Mouse (Mus musculus): ENCODE results near the gene Lrrc8b.
A peak's percentile ranks its signal among the peaks of the same experiment; 100 is the strongest.

Lrrc8b gene

DNA sequence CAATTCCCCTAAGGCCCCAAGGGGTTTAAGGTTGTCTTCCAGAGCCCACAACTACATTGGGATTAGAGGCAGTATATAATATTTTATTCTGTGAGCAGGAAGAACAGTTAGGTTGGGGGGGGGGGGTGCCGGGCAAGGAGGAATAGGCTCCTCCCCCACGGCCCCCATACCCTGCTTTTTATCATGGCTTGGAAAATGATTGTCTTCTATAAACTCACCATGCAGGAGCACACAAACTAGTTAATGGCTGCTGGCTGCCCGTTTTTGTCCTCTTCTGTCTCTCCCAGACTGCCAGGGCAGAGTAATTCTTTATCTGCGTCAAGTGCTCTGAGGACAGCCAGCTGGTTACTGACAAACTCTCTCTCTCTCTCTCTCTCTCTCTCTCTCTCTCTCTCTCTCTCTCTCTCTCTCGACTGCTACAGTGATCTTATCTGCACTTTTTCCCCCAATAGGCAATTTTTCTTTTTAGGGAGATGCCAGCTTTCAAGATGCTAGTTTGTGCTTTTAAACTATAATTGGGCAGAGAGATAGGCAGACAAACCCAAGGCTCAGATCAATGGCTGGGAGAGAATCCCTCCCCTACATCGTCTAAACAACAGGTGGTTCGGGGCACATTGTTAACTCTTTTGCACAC, 102.5 kb downstream of the Lrrc8b start:
- DNase-seq (ENCODE audit: extremely low spot score, low spot score), result no peak

DNA sequence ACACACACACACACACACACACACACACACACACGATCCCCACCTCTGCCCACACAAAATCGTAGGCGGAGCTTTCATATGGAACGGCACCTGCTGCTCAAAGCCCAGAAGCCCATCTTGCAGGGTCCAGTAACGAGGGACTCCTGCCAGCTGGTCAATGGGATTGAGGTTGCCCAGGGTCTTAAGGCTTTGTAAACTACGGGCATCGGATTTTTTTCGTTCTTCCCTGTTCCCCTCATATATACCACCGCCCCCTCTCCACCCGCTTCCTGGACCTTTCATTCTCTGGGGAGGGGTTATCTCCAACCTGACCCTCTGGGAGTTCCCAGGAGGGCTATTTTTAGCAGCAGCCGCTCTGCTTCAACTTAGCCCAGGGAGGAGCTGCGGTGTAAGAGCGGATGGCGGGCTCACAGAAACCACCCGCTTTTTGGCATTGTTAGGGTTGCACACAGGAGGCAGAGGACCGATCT, 103.1 kb downstream of the Lrrc8b start:
- DNase-seq (ENCODE audit: extremely low spot score, low spot score), result no peak

DNA sequence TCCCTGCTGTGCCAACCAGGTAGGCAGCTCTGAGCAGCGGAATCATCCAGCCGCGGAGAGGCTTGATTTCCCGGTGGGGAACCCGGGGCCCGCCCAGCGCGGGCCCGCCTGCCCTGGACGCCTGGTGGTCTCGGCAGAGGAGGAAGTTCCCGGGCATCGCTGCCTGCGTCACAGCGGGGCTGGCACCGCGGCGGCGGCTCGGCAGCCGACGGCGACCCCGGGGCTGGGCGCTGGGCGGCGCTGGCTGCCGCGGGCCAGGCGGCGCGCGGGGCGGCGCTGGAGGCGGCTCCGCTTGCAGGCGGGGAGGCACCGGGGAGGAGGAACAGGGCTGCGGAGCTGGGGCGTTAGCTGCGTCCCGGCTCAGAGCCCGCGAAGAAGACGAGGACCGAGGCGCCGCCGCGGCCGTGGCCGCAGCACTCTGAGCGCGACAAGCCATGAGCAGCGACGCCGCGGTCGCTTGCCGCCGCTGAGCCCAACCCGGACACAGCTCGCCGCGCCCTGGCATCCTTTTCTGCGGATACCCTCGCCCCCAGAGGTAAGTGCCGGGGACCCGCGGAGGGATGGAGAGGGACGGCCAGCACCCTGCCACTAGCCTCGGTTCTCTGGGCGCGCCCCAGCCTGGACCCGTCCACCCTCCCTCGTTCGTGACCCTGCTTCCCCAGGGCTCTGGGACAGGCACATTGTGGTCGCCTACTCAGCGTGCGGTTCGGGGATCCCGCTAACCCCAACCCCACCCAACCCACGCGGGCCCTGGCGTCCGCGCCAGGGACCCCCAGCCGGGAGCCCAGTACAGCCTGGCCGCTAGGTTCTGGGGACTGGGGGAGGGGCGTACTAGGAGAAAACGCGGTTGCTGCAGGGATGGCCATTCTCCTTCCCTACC, 103.8 kb downstream of the Lrrc8b start, which contains the start of gene Lrrc8c:
Gene Lrrc8c (plus strand): TSS at position 293 of the 880 bp plus-strand sequence.
- peak; percentile 84 for DNase-seq (ENCODE audit: extremely low spot score, low spot score)

DNA sequence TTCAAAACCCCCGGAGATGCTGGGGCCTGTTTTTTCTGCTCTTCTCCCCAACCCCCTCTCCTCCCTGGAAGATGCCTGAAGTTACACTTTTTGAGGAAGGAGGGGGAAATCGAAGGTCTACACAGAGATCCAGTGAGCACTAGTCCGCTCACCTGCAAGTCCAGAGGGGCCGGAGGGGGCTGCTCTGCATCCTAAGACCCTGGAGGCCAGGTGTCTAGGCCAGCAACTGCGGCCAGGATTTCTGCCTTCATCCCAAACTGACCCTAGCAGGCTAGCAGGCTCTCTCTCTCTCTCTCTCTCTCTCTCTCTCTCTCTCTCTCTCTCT, 104.4 kb downstream of the Lrrc8b start:
- DNase-seq (ENCODE audit: extremely low spot score, low spot score), result no peak

DNA sequence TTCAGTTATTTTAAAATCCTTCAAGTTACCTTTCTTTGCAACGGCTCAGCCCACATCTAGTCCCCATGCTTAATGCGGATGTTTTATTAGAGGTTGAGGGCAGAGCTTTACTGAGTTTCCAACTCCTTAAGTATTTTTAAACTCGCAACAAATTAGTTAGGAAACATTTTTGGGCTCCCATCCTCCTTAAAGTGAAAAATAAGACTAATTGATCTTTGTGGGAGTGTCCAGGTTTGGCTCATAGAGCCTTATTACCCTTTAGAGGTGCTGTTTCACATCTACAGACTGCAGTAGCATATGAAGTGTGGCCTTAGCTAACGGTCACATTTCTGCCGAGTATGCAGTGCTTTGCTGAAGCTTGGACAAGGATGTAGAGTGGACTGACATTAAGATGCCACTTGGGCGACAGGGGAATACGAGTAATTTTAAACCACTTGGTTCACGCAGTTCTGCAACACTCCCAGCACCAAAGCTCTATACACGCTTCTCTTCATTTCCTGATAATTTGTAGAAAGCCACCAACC, 104.9 kb downstream of the Lrrc8b start:
- DNase-seq (ENCODE audit: extremely low spot score, low spot score), result no peak

DNA sequence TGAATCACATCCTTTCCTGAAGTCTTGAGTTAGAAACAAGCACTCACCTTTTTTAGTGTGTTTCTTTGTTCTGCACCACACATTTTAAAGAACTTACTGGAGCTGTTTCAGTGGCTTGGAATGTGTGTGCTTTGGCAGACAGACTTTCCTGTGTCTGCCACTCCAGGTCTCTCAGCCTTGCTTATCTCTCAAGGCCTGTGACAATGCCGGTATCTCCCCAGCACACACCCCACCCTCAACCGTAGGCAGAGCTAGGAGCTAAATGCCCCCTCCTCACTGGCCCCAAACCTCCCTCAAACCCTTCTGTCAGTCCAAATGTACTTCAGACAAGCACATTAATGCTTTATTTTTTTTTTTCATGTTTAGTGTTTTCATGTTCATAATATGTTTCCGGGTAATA, 107.9 kb downstream of the Lrrc8b start:
- no peak for DNase-seq (ENCODE audit: extremely low spot score, low spot score)

DNA sequence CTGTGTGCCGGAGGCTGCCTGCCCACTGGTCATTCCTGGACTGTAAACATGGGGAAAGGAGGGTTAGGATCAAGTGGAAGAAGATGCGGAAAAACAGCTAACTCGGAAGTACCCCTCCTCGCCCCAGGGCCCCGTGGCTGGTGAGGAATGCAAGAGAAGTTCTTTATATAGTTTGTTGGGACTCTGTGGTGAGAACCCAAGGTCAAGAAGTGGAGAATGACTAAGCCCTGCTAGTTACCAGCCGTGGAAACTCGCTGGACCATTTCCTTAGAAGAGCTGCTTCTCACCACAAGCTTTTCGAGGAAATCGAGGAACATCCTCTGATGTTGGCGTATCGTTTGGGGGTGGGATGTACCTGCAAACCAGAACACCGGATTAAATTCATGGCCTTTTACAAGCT, 109.4 kb downstream of the Lrrc8b start:
- DNase-seq (ENCODE audit: extremely low spot score, low spot score), result no peak

DNA sequence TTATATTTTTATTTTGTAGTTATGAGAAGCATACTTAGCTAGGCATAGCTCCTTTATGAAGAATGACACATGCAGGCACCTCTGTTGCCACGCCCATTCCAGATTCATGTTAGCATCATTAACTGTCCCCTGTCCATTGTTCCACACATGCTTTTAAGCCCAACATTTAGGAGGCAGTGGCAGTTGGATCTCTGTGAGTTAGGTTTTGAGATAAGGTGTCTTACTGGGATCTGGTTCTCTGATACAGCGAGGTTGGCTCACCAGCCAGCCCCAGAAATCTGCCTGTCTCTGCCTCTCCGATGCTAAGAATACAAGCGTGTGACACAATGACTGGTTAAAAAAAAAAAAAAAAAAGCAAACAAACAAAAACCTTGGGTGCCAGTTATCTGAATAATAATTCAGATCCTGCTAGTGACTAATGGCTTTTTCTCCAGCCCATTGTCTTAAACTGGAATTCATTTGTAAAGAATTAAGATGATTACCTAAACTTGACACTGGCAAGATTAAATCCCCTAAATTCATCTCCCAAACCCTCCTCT, 110.6 kb downstream of the Lrrc8b start:
- no peak for DNase-seq (ENCODE audit: extremely low spot score, low spot score)

DNA sequence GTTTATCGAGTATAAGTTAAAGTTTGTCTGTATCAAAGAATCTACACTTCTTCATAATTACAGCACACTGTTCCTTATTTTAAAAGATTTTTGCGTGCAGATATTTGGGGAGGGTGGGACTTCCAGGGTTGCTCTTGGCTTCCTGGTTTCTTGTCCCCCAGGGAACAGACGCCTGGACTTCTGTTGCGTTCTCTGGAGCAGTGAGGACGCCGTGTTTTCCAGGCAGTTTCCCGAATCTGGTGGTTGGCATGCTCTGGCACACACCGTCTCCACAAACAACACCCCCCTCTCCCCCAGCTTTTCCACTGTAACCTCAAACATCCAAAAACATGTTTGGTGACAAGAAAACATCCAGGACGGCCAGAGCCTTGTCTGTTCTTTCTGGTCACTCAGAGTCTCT, 111.2 kb downstream of the Lrrc8b start:
- DNase-seq (ENCODE audit: extremely low spot score, low spot score), result no peak

DNA sequence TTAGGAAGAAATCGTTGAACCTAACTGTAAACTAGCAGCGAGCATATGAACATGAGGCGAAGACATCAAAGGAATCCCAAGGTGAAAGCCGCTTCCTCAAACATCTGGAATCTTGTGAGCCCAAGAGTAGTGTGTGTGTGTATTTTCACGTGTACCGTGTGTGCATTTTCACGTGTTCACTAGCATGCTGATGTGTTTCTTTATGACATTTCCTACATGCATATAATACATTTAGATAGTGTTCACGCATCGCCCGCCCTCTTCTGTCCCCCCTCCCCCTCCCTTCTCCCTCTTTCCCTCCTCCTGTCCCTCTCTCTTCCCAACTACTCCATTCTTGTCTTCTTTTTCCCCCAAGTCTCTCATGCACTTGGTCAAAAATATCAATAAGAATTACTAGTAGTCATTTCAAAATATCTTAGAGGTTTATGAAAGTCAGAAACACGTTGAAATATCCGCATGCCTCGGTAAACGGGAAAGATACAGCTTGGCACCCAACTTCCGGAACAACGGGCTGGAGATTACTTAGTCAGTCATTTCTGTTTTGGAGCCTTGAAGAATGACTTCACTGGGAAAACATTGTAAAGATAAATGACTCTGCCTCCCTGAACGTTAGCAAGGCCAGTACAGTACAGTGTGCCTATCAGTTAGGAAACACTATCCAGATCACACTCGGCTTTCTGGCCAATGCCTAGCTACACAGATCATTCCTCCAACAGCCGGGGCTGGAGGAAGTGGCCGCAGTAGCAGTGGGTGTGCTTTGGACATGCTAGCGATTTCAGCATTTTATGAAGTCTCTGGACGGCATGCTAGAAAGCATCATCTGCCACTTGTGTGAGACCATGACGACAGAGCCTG, 112.1 kb downstream of the Lrrc8b start:
- DNase-seq (ENCODE audit: extremely low spot score, low spot score), result no peak

DNA sequence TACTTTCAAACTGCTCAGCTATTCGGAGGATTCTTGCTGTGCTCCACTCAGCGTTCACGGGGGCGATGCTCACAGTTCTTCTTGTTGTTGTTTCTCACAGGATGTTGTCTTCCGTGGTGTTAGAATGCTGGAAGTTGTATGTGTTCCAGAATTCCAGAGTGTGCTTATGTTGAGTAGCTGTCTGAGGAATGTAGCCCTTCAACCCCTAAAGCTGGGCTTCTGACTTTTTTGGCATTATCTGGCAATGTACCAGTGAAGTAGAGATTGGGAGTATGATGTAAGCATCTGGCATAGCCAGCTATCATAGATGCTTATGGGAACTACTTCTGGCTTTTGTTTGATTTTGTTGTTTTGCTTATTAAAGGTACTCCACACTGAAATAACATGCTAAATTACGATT, 115.0 kb downstream of the Lrrc8b start:
- DNase-seq (ENCODE audit: extremely low spot score, low spot score), result no peak

DNA sequence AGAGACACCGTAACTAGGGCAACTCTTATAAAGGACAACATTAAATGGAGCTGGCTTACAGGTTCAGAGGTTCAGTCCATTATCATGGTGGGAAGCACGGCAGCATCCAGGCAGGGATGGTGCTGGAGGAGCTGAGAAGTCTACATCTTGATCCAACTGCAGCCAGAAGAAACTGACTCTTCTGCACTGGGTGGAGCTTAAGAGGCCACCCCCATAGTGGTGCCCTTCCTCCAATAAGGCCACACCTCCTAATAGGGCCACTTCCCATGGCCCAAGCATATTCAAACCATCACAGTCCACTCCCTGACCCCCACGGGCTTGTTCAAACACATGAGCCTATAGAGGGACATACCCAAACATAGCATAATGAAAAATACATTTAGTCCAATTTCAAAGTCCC, 119.6 kb downstream of the Lrrc8b start:
- DNase-seq (ENCODE audit: extremely low spot score, low spot score), result no peak

DNA sequence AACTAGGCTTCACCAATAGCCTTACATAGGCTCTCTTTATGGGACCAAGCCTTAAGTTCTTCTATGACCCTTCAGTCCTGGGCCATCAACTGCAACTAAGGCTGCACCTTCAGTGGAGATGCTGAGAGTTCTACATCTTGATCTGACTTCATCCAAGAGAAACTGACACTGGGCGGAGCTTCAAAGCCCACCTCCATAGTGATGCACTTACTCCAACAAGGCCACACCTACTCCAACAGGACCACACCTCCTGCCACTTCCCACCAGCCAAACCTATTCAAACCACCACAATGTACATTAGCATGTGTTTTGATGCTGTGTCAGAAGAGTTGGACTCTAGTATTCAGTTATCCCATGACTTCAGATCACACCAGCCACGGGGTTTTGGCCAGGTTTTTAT, 120.6 kb downstream of the Lrrc8b start:
- DNase-seq (ENCODE audit: extremely low spot score, low spot score), result no peak

DNA sequence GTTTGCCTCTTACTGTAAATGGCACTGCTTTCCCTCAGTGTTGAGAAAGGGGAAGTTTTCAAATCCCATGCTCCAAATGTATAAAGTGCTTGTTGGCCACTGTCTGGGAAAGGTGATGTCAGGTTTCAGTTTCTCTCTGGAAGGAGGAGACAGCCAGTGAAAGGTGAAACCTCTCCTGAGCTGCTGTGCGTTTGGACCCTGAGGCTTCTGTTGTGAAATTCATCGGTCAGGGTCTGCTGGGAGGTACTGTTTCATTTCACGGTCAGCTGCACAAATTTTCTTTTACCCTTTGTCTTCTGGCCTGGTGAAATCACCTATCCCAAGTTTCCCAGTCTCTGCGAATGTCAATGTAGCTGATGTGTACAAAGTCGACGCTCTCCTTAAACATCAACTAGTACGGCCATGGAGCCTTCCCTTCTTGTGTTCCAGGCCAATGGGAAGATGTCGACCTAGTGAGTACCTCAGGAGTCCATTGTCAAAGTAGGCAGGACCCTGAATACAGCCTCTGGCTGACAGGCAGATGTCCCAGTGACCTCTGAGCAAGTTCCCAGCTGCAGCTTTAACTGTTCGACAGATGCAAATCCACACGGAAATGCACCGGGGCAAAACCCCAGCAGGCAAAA, 121.6 kb downstream of the Lrrc8b start:
- no peak for DNase-seq (ENCODE audit: extremely low spot score, low spot score)
